Mouse (Mus musculus): ENCODE results near the gene Hist2h2be.

GRCm38 (mm10) chr3:96262216-96262875 is 41.4 kb downstream of the Hist2h2be start:
- TF ChIP-seq GATA1 (IDR thresholded peaks at IDR 0.05; ENCODE audit: low read length) = no peak; the same call in 1 of the 2 replicates
- no peak for TF ChIP-seq TAL1 (IDR thresholded peaks at IDR 0.05; ENCODE audit: low read length)
